ENCODE assay signal across 11 mouse cellular contexts in genomic region chr6:145338571-145339294, GRCm38 (mm10).
DNase-seq lines count a peak whose midpoint lies in the region; ATAC-seq and TF ChIP-seq lines count a peak whose summit lies in the region.
"Had no signal": no experiment of that assay in that cellular context is flagged by ENCODE, and none has a peak within 500 bp of the region (broad histone marks: within the 10 kb centered on the region; RNA-seq: fewer than 3 reads in every experiment).

No protein-coding gene starts in this region.

- H3K9me3 ChIP-seq in lung, embryonic 16.5 days (ENCODE audit: control insufficient read depth, low read length): no peaks in the 10 kb centered on the region
- H3K9me3 ChIP-seq: forebrain, embryonic 15.5 days had no signal

- H3K27me3 ChIP-seq in spleen, adult 2 months (ENCODE audit: control insufficient read depth, insufficient read depth, low read length): no peaks in the 10 kb centered on the region
- no peaks in the 10 kb centered on the region for H3K27me3 ChIP-seq in lung, embryonic 16.5 days (ENCODE audit: control insufficient read depth, insufficient read depth, low read depth, low read length)

- no peak for TF ChIP-seq POLR2A in spleen, adult 2 months (IDR thresholded peaks at IDR 0.05; ENCODE audit: low read depth, low read length)

- no peak for ATAC-seq in lung, embryonic 16.5 days (ENCODE audit: low read depth)
- ATAC-seq in erythroid progenitor cell, adult 5-6 weeks (replicated peaks; ENCODE audit: low FRiP score, poor library complexity, severe bottlenecking): no peak

- H3K4me1 ChIP-seq in spleen, adult 2 months (ENCODE audit: control insufficient read depth, insufficient read depth, insufficient read length): peaks cover 6% of the 10 kb centered on the region
- H3K4me1 ChIP-seq in lung, embryonic 16.5 days (replicated peaks; ENCODE audit: control insufficient read depth, insufficient read depth, low read length): peaks cover 12% of the 10 kb centered on the region

- no peak overlapping the region for H3K4me2 ChIP-seq in lung, embryonic 16.5 days (ENCODE audit: low read depth, low read length)

- no peaks in the 10 kb centered on the region for H3K36me3 ChIP-seq in spleen, adult 2 months (ENCODE audit: control insufficient read depth, insufficient read depth, low read length)
- H3K36me3 ChIP-seq in lung, embryonic 16.5 days (ENCODE audit: control insufficient read depth, insufficient read depth, low read length): no peaks in the 10 kb centered on the region
- H3K36me3 ChIP-seq: forebrain, embryonic 15.5 days had no signal

- no peak for TF ChIP-seq CTCF in spleen, adult 2 months (IDR thresholded peaks at IDR 0.05; ENCODE audit: extremely low read depth, insufficient read depth, insufficient read length, insufficient replicate concordance)

- no peak overlapping the region for H3K4me3 ChIP-seq in spleen, adult 2 months (ENCODE audit: extremely low read depth, insufficient read depth, insufficient read length)
- no peak overlapping the region for H3K4me3 ChIP-seq in lung, embryonic 16.5 days (ENCODE audit: low read length)

- no peak overlapping the region for H3K9ac ChIP-seq in lung, embryonic 16.5 days (ENCODE audit: low read length)
- H3K9ac ChIP-seq: forebrain, embryonic 15.5 days had no signal

- peak overlapping the region; percentile 84; the same call in 1 of the 2 replicates for H3K27ac ChIP-seq in spleen, adult 2 months (ENCODE audit: insufficient read depth, low read length)
- peak overlapping the region; percentile 27 for H3K27ac ChIP-seq in lung, embryonic 16.5 days (ENCODE audit: low read length)
- H3K27ac ChIP-seq: macrophage had no signal

- DNase-seq in spleen, adult 2 months (ENCODE audit: low read depth in 1 of 2, low spot score in 2 of 2): no peak
- no peak for DNase-seq in spleen, postnatal 14 days (ENCODE audit: low spot score in 2 of 2)
- peak; percentile 71 to 75 for DNase-seq in kidney, adult 8-10 months
- DNase-seq in urinary bladder, postnatal 10 days (ENCODE audit: low spot score): no peak
- no peak for DNase-seq in ovary, adult 18-20 months (ENCODE audit: low spot score)
- DNase-seq: cerebellum, adult 8-10 months; spleen, adult 18-20 months had no signal

- WGBS in spleen, adult 2 months: 93% methylated on average over 12 of the region's 12 CpGs
- WGBS in lung, embryonic 16.5 days: 37% methylated on average over 12 of the region's 12 CpGs

Comparison
In these comparisons a context has a peak if more than half of its experiments do, and no peak if none do; other contexts are left out.
1. DNase-seq: peak in kidney, adult 8-10 months (2 of 2); none in spleen, adult 2 months (0 of 2), spleen, postnatal 14 days (0 of 2), urinary bladder, postnatal 10 days (single experiment) and ovary, adult 18-20 months (single experiment).